Mouse (Mus musculus) lung, embryonic 16.5 days (tissue): Measurements from ENCODE around the gene Hsdl2. TPM values are rescaled to one million over a fixed set of nuclear protein-coding genes. Genes with fewer than 3 reads are reported as not detected.

ENCODE experiments used
- ATAC-seq: fragments of 200-750 bp; cut with Nextera tagmentation; 2 replicates; pipeline ENCODE4 v1.8.0; 2017; ENCODE audit warnings: low read depth, mild to moderate bottlenecking, moderate library complexity
- H3K27ac ChIP-seq: fragments of 300-500 bp; sonication (generic); 2 replicates; pipeline ENCODE4 v1.5.1; 2014; ENCODE audit warnings: mild to moderate bottlenecking, control low read depth, low read length
- H3K27me3 ChIP-seq: fragments of 300-500 bp; sonication (generic); 2 replicates; pipeline ENCODE4 v1.6.1; 2014; ENCODE audit warnings: low read depth, low read length, mixed read lengths; ENCODE audit not compliant: control insufficient read depth, insufficient read depth
- H3K36me3 ChIP-seq: fragments of 300-500 bp; sonication (generic); 2 replicates; pipeline ENCODE4 v1.6.1; 2014; ENCODE audit warnings: low read length; ENCODE audit not compliant: control insufficient read depth, insufficient read depth
- H3K4me1 ChIP-seq: fragments of 300-500 bp; sonication (generic); replicated peaks from 2 replicates; pipeline ENCODE4 v1.6.1; 2014; ENCODE audit warnings: low read length, mixed read lengths; ENCODE audit not compliant: control insufficient read depth, insufficient read depth
- H3K4me2 ChIP-seq: fragments of 300-500 bp; sonication (generic); 2 replicates; pipeline ENCODE4 v1.6.1; 2014; ENCODE audit warnings: low read depth, low read length, control low read depth
- H3K4me3 ChIP-seq: fragments of 300-500 bp; sonication (generic); 2 replicates; pipeline ENCODE4 v1.5.1; 2014; ENCODE audit warnings: mild to moderate bottlenecking, low read length, control low read depth
- H3K9ac ChIP-seq: fragments of 300-500 bp; sonication (generic); 2 replicates; pipeline ENCODE4 v1.6.1; 2014; ENCODE audit warnings: low read length, control low read depth
- H3K9me3 ChIP-seq: fragments of 300-500 bp; sonication (generic); 2 replicates; pipeline ENCODE4 v1.6.1; 2016; ENCODE audit warnings: low read length; ENCODE audit not compliant: control insufficient read depth
- WGBS: fragments of 180-500 bp; shearing (Covaris S2); extraction: QIAGEN DNeasy Blood & Tissue Kit; methylation state at CpG from one replicate; pipeline ENCODE4 v1.1.7; 2014; 5-methylcytosine and 5-hydroxymethylcytosine counted together
- polyA plus RNA-seq: library from polyadenylated mRNA; unstranded; fragments of >200 nt; fragmentation: Nextera tagmentation; extraction: Ambion mirVana; gene quantifications from 2 replicates; pipeline ENCODE4 v1.2.1, GENCODE M21; 2015

Hsdl2 gene
- polyA plus RNA-seq, 1 experiment from 2014 or later = 26.3 TPM

DNA sequence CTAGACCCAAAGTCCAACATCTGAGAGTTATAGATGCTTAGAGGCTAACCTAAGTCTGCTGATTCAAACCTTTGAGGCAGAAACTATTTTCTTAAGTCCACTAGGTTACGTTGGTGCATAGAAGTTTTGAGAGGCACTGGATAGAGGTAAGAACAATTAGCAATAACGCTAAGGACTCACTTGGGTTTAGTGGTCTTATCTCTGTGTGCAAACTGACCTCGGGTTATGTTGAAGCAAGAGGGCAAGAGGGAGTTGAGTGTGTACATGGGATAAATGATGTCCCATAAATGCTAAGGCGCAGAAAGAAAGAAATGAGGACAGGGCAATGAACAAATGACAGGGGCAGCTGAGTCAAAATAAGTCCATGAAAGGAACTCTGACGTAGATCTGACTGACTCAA is 67.8 kb downstream of the Hsdl2 start:
- Histone ChIP-seq H3K9me3 (no peaks in the 10 kb centered on the region), H3K4me3 (no peak overlapping the region), H3K9ac (no peak overlapping the region), H3K4me1 (peaks cover 5% of the 10 kb centered on the region; the same call in 1 of the 2 replicates), H3K27ac (no peak overlapping the region), H3K36me3 (no peaks in the 10 kb centered on the region), H3K27me3 (no peaks in the 10 kb centered on the region), H3K4me2 (no peak overlapping the region)
- 51% methylated on average over 5 of the region's 5 CpGs for WGBS
- ATAC-seq = no peak

- ATAC-seq = no peak
- Histone ChIP-seq H3K27ac (no peak overlapping the region), H3K36me3 (no peaks in the 10 kb centered on the region), H3K9ac (no peak overlapping the region), H3K4me1 (peaks cover 5% of the 10 kb centered on the region; the same call in 1 of the 2 replicates), H3K27me3 (no peaks in the 10 kb centered on the region), H3K4me3 (no peak overlapping the region), H3K9me3 (no peaks in the 10 kb centered on the region), H3K4me2 (no peak overlapping the region)
- 71% methylated on average over 1 of the region's 1 CpGs for WGBS
Measured at GRCm38 (mm10) chr4:59652166-59652681, 70.9 kb downstream of the Hsdl2 start.

DNA sequence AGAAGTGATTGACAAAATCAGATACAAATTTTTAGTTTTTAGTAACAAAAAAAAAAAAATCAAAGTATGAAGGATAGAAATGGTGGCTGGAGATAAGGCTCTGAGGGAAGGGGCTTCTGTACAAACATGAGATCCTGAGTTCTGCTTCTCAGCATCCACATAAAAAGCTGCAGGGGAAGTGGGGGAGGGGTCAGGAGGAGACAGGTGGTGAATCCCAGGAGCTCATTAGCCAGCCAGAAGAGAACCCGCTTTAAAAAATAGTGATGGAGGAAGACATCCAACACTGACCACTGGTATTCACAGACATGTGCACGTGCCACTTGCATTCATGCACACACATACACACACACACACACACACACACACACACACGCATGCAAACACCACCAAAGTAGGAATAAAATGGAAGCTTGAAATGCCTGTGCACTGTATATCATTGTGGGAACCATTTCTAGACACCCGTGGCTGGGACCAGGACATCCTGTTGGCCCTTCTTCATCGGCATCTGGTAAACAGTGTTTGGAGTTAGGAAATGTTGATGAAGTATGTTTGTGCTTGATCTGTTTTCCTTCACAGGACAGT is 74.8 kb downstream of the Hsdl2 start:
- ATAC-seq = no peak
- 71% methylated on average over 5 of the region's 5 CpGs for WGBS
- H3K4me2 ChIP-seq = no peak overlapping the region

DNA sequence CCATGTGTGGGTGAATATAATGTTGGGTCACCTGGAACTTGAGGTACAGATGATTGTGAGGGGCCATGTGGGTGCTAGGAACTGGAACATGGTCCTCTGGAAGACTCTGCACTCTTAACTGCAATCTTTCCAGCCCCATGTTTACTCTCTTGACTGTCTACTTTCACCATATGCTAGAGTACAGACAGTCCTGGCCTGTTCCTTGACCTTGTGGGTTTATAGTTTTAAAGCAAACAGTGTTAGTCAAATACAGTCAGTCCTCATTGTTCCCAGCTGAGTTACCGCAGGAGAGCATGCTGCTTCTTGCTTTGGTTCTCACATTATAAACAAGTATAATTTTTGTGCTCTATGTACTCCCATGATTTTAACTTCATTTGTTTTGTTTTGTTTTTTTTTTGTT is 80.8 kb downstream of the Hsdl2 start:
- Histone ChIP-seq H3K9me3 (no peaks in the 10 kb centered on the region), H3K4me3 (no peak overlapping the region), H3K4me1 (peaks cover 4% of the 10 kb centered on the region), H3K4me2 (no peak overlapping the region), H3K27ac (no peak overlapping the region), H3K27me3 (no peaks in the 10 kb centered on the region), H3K36me3 (no peaks in the 10 kb centered on the region), H3K9ac (no peak overlapping the region)
- 62% methylated on average over 1 of the region's 1 CpGs for WGBS
- ATAC-seq = 0 out of 2 replicates have a peak, but pooled peaks have one; percentile 20

More for the DNA sequence above, 74.8 kb downstream of the Hsdl2 start:
- Histone ChIP-seq H3K27me3 (no peaks in the 10 kb centered on the region), H3K27ac (no peak overlapping the region), H3K9ac (no peak overlapping the region), H3K4me1 (peaks cover 3% of the 10 kb centered on the region; the same call in 1 of the 2 replicates), H3K36me3 (no peaks in the 10 kb centered on the region), H3K4me3 (no peak overlapping the region), H3K9me3 (no peaks in the 10 kb centered on the region)

- Histone ChIP-seq H3K4me2 (no peak overlapping the region), H3K27me3 (no peaks in the 10 kb centered on the region), H3K4me1 (peaks cover 7% of the 10 kb centered on the region), H3K36me3 (no peaks in the 10 kb centered on the region), H3K9me3 (no peaks in the 10 kb centered on the region), H3K4me3 (no peak overlapping the region), H3K27ac (no peak overlapping the region), H3K9ac (no peak overlapping the region)
- ATAC-seq = no peak
- WGBS = 88% methylated on average over 6 of the region's 6 CpGs
Measured at GRCm38 (mm10) chr4:59663451-59663850, 82.1 kb downstream of the Hsdl2 start.

- no peak overlapping the region for H3K27ac ChIP-seq
- ATAC-seq = peak; percentile 66; the same call in 1 of the 2 replicates
- 49% methylated on average over 3 of the region's 3 CpGs for WGBS
Measured at GRCm38 (mm10) chr4:59666550-59667317, 85.4 kb downstream of the Hsdl2 start.

GRCm38 (mm10) chr4:59668050-59668449 is 86.7 kb downstream of the Hsdl2 start:
- no peak for ATAC-seq
- Histone ChIP-seq H3K4me1 (peaks cover 7% of the 10 kb centered on the region), H3K27ac (no peak overlapping the region), H3K27me3 (no peaks in the 10 kb centered on the region), H3K9ac (no peak overlapping the region), H3K9me3 (no peaks in the 10 kb centered on the region), H3K4me2 (no peak overlapping the region), H3K36me3 (no peaks in the 10 kb centered on the region), H3K4me3 (no peak overlapping the region)
- WGBS = 65% methylated on average over 3 of the region's 3 CpGs

More at GRCm38 (mm10) chr4:59666550-59667317, 85.4 kb downstream of the Hsdl2 start:
- H3K4me2 ChIP-seq = no peak overlapping the region
- H3K9me3 ChIP-seq = no peaks in the 10 kb centered on the region
- H3K36me3 ChIP-seq = no peaks in the 10 kb centered on the region
- no peaks in the 10 kb centered on the region for H3K27me3 ChIP-seq
- H3K9ac ChIP-seq = no peak overlapping the region
- no peak overlapping the region for H3K4me3 ChIP-seq
- H3K4me1 ChIP-seq = peaks cover 7% of the 10 kb centered on the region

Other genes with a start within 250 kb of the Hsdl2 start
- gene Susd1, start 142.9 kb upstream of the Hsdl2 start, polyA plus RNA-seq = 8.6 and 9.9 TPM in 2 replicates
- gene Ptbp3, start 32.2 kb upstream of the Hsdl2 start, polyA plus RNA-seq = 53.9 and 55.5 TPM in 2 replicates
- 20.9 and 21.1 TPM in 2 replicates for gene E130308A19Rik, start 44.6 kb downstream of the Hsdl2 start, polyA plus RNA-seq
- 46.9 and 47.7 TPM in 2 replicates for gene Inip, start 220.0 kb downstream of the Hsdl2 start, polyA plus RNA-seq
- 6.9 and 7.7 TPM in 2 replicates for gene Snx30, start 224.3 kb downstream of the Hsdl2 start, polyA plus RNA-seq